Mouse (Mus musculus): ENCODE measurements at regions not wholly inside any gene's neighbourhood (a gene's known extent, or its start where the extent isn't known, plus 50 kb on each side); places are given as distances from the start of the nearest gene placed in this dataset.
A peak's percentile ranks its signal among the peaks of the same experiment; 100 is the strongest.

DNA sequence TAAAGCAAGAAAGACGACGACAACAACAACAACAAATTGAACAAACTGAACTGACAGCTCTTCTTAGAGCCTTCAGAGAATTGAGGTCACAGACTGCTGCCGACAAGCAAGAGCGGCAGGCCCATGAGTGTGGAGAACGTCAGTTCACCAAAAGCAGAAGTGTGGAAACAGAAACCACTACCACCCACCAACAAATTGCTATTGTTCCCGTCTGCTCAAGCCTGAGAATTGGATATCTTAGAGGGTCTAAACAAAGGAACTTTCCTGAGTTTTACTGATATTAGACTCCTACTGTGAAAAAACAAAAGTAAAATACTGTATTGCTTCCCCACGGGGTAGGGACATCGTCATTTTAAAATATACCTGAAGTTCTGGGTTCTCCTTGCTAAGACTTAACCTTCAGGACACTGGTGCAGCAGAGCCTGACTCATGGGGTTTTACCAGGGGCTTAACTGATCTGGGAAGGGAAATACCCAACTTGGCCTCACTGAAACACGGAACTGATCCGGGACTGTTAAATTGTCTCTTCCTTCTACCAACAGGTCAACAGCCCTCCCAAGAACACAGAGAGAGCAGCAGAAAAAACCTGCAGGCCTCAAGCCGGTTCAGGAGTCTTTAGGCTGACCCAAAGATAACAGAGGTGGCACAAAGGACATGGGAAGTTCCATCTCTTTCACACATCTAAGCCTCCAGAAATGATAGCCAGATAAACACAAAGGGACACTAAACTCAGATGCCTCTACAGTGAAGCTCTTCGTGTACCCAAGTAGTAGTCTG lies 238.1 kb downstream of the Gm5426 start (continued):
- TF ChIP-seq NELFE (IDR thresholded peaks at IDR 0.05; ENCODE audit: low read depth, low read length), result no peak
- no peak for TF ChIP-seq USF2 (conservative IDR thresholded peaks at IDR 0.05; ENCODE audit: low read depth, low read length)
- peak; percentile 33 for TF ChIP-seq SMC3 (IDR thresholded peaks at IDR 0.05; ENCODE audit: low read depth, low read length)
- TF ChIP-seq RAD21 (IDR thresholded peaks at IDR 0.05; ENCODE audit: low read depth, low read length), result peak; percentile 3
- TF ChIP-seq MAX (IDR thresholded peaks at IDR 0.05; ENCODE audit: low read length), result peak; percentile 76
- TF ChIP-seq NRF1 (IDR thresholded peaks at IDR 0.05; ENCODE audit: low read depth, low read length), result no peak
- TF ChIP-seq TBP (conservative IDR thresholded peaks at IDR 0.05; ENCODE audit: low read depth, low read length), result 0 out of 2 replicates have a peak, but pooled peaks have one; percentile 43
- TF ChIP-seq JUND (conservative IDR thresholded peaks at IDR 0.05; ENCODE audit: low read depth, low read length), result peak; percentile 24
- no peak for TF ChIP-seq USF1 (IDR thresholded peaks at IDR 0.05; ENCODE audit: low read depth, low read length)
- TF ChIP-seq BHLHE40 (IDR thresholded peaks at IDR 0.05; ENCODE audit: low read depth, low read length), result peak; percentile 61

DNA sequence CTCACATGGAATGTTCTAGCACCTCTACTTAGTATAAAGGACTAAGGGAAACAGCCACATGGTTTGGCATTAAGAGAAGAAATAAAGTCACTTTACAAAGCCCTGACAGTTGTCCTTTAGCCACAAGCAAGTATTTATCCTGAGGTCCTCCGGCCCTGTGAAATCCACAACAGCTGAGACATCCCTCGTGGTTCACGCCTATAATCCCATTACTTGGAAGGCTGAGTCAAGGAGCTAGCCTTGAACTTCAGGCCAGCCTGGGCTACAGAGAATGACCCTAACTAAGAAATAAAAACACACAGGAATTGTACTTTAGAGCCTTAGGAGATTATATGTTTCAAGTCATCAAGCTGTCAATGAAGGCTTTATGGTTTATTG lies 238.7 kb downstream of the Gm5426 start:
- dilution Hi-C loops (cut with MboI; ENCODE audit: extremely low pct_ligation_motif_present, extremely low pct_unique_long_range_greater_than_20kb, low sequenced_read_pairs) (no loop called here), in situ Hi-C loops (cut with MboI; ENCODE audit: low pct_ligation_motif_present, low pct_unique_long_range_greater_than_20kb, low sequenced_read_pairs) (loop anchor here (10.0 kb wide), 1 partner anchor 160 kb away; no protein-coding TSS in a partner anchor)
- peaks cover 44 to 81% of the 10 kb centered on the region in 2 experiments for H3K4me1 ChIP-seq (ENCODE audit: control insufficient read depth in 1 of 2, insufficient read depth in 2 of 2)

DNA sequence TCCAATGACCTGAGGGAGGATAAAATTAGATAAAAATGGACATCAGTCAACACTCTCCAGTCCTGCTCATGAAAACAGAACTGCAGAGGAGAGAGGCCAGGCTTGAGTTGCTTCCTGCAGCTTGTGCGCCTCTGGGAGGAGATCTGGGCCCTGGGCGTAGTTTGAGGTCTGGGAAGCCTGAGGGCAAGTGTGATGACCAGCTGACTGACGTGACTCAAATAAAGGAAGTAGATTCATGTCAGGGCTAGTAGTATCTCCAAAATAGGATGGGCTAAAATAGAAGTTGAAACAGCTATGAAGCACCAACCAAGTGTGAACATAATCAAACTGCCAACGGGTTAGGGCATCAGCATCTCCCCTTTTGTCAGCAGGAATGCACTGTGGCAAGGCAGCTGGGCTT lies 239.3 kb upstream of the Btg1 start:
- peak overlapping the region; percentile 81 for H3K27ac ChIP-seq (ENCODE audit: insufficient read depth, low read depth)
- peak; percentile 73 for DNase-seq (ENCODE audit: extremely low read depth)
- in situ Hi-C loops (cut with MboI; ENCODE audit: low pct_ligation_motif_present, low pct_unique_long_range_greater_than_20kb, low sequenced_read_pairs), result loop anchor here (10.0 kb wide), 1 partner anchor 163 kb away; no protein-coding TSS in a partner anchor
- TF ChIP-seq PAX5 (IDR thresholded peaks at IDR 0.05; ENCODE audit: low read length) (no peak), JUN (IDR thresholded peaks at IDR 0.05; ENCODE audit: insufficient read depth, low read depth, low read length) (peak; percentile 51), ELF1 (IDR thresholded peaks at IDR 0.05; ENCODE audit: low read depth, low read length) (peak; percentile 67; the same call in 1 of the 2 replicates), POLR2A (IDR thresholded peaks at IDR 0.05; ENCODE audit: low read depth, low read length) (no peak), ZMIZ1 (IDR thresholded peaks at IDR 0.05; ENCODE audit: low read depth, low read length) (no peak; the same call in 1 of the 2 replicates), MYC (IDR thresholded peaks at IDR 0.05; ENCODE audit: low read depth, low read length) (peak; percentile 72; the same call in 1 of the 2 replicates), MAFK (IDR thresholded peaks at IDR 0.05; ENCODE audit: insufficient replicate concordance, low read length) (peak; percentile 10; the same call in 1 of the 2 replicates), RAD21 (IDR thresholded peaks at IDR 0.05; ENCODE audit: low read depth, low read length) (peak; percentile 11; the same call in 1 of the 2 replicates), TCF12 (IDR thresholded peaks at IDR 0.05; ENCODE audit: low read depth, low read length) (peak; percentile 94), CHD2 (IDR thresholded peaks at IDR 0.05; ENCODE audit: low read length) (peak; percentile 62; the same call in 1 of the 2 replicates), JUND (conservative IDR thresholded peaks at IDR 0.05; ENCODE audit: low read depth, low read length) (peak; percentile 59), GABPA (IDR thresholded peaks at IDR 0.05; ENCODE audit: insufficient replicate concordance, low read depth, low read length) (no peak), ZNF384 (IDR thresholded peaks at IDR 0.05; ENCODE audit: low read depth, low read length) (no peak), MAZ (IDR thresholded peaks at IDR 0.05; ENCODE audit: low read depth, low read length) (0 out of 2 replicates have a peak, but pooled peaks have one; percentile 30), RCOR1 (conservative IDR thresholded peaks at IDR 0.05; ENCODE audit: low read depth, low read length) (peak; percentile 77; the same call in 1 of the 2 replicates), NELFE (IDR thresholded peaks at IDR 0.05; ENCODE audit: low read depth, low read length) (no peak), CHD1 (IDR thresholded peaks at IDR 0.05; ENCODE audit: low read depth, low read length) (peak; percentile 98; the same call in 1 of the 2 replicates), TBP (conservative IDR thresholded peaks at IDR 0.05; ENCODE audit: low read depth, low read length) (no peak), MAX (IDR thresholded peaks at IDR 0.05; ENCODE audit: low read length) (peak; percentile 63)

More for the DNA sequence above, 238.7 kb downstream of the Gm5426 start:
- no peak overlapping the region for H3K4me3 ChIP-seq (replicated peaks in 1 of 3; ENCODE audit: low read depth in 2 of 3, low read length in 2 of 3, poor library complexity in 1 of 3)
- H3K4me2 ChIP-seq (ENCODE audit: insufficient read depth, low read depth, poor library complexity, severe bottlenecking), result no peak overlapping the region
- H3K9me3 ChIP-seq (replicated peaks; ENCODE audit: low read length), result no peaks in the 10 kb centered on the region
- no peak for DNase-seq (ENCODE audit: extremely low read depth)
- no peaks in the 10 kb centered on the region for H3K27me3 ChIP-seq (replicated peaks)
- H3K79me2 ChIP-seq (replicated peaks; ENCODE audit: control insufficient read depth, extremely low read depth, insufficient read depth, poor library complexity, severe bottlenecking), result no peaks in the 10 kb centered on the region
- peak overlapping the region; percentile 100 for H3K27ac ChIP-seq (ENCODE audit: insufficient read depth, low read depth)
- no peaks in the 10 kb centered on the region for H3K36me3 ChIP-seq (replicated peaks in 1 of 2; ENCODE audit: control insufficient read depth in 1 of 2, insufficient read depth in 1 of 2, low read length in 1 of 2)
- peak overlapping the region; percentile 50; the same call in 1 of the 2 replicates for H3K9ac ChIP-seq (ENCODE audit: insufficient read depth, low read depth)
- TF ChIP-seq ZC3H11A (IDR thresholded peaks at IDR 0.05; ENCODE audit: low read depth, low read length) (no peak), JUN (IDR thresholded peaks at IDR 0.05; ENCODE audit: insufficient read depth, low read depth, low read length) (no peak), BHLHE40 (IDR thresholded peaks at IDR 0.05; ENCODE audit: low read depth, low read length) (no peak), SMC3 (IDR thresholded peaks at IDR 0.05; ENCODE audit: low read depth, low read length) (no peak), NELFE (IDR thresholded peaks at IDR 0.05; ENCODE audit: low read depth, low read length) (no peak), MXI1 (IDR thresholded peaks at IDR 0.05; ENCODE audit: low read depth, low read length) (no peak), CHD2 (IDR thresholded peaks at IDR 0.05; ENCODE audit: low read length) (no peak), MYC (IDR thresholded peaks at IDR 0.05; ENCODE audit: low read depth, low read length) (no peak), TBP (conservative IDR thresholded peaks at IDR 0.05; ENCODE audit: low read depth, low read length) (no peak)

More for the DNA sequence above, 239.3 kb upstream of the Btg1 start:
- no peaks in the 10 kb centered on the region for H3K9me3 ChIP-seq (replicated peaks; ENCODE audit: low read length)
- no peak overlapping the region for H3K4me3 ChIP-seq (replicated peaks in 1 of 3; ENCODE audit: low read depth in 2 of 3, low read length in 2 of 3, poor library complexity in 1 of 3)
- H3K4me1 ChIP-seq (ENCODE audit: control insufficient read depth in 1 of 2, insufficient read depth in 2 of 2), result peaks cover 54 to 73% of the 10 kb centered on the region in 2 experiments
- no peaks in the 10 kb centered on the region for H3K79me2 ChIP-seq (replicated peaks; ENCODE audit: control insufficient read depth, extremely low read depth, insufficient read depth, poor library complexity, severe bottlenecking)
- dilution Hi-C loops (cut with MboI; ENCODE audit: extremely low pct_ligation_motif_present, extremely low pct_unique_long_range_greater_than_20kb, low sequenced_read_pairs), result no loop called here
- peak overlapping the region; percentile 56 for H3K9ac ChIP-seq (ENCODE audit: insufficient read depth, low read depth)
- H3K27me3 ChIP-seq (replicated peaks), result no peaks in the 10 kb centered on the region
- H3K4me2 ChIP-seq (ENCODE audit: insufficient read depth, low read depth, poor library complexity, severe bottlenecking), result peak overlapping the region; percentile 52; the same call in 1 of the 2 replicates
- H3K36me3 ChIP-seq (replicated peaks in 1 of 2; ENCODE audit: control insufficient read depth in 1 of 2, insufficient read depth in 1 of 2, low read length in 1 of 2), result no peaks in the 10 kb centered on the region

Data from CH12.LX (cell line).